Mouse (Mus musculus): ENCODE data around the gene Nupl1.

GRCm38 (mm10) chr14:60275301-60276276, 24.4 kb upstream of the Nupl1 start:
- TF ChIP-seq MAX (IDR thresholded peaks at IDR 0.05) = no peak
- TF ChIP-seq CTCF (IDR thresholded peaks at IDR 0.05; ENCODE audit: control insufficient read depth, insufficient read depth, insufficient read length) = no peak
- TF ChIP-seq USF1 (IDR thresholded peaks at IDR 0.05; ENCODE audit: low read depth) = no peak
- no peak for TF ChIP-seq MYOD1 (IDR thresholded peaks at IDR 0.05; ENCODE audit: control insufficient read depth, insufficient read length, low read depth)
